Mouse (Mus musculus) erythroblast, embryonic 14.5 days (primary cell): ENCODE measurements around the gene Mtg2.

Experiments used
- GATA1 ChIP-seq: IDR thresholded peaks from 2 replicates; pipeline ENCODE4 v1.6.1; 2012; ENCODE audit warnings: low read length, inconsistent platforms, mixed read lengths
- TAL1 ChIP-seq: IDR thresholded peaks from 3 replicates; pipeline ENCODE4 v1.6.1; 2012; ENCODE audit warnings: low read length, inconsistent platforms, mixed read lengths

DNA sequence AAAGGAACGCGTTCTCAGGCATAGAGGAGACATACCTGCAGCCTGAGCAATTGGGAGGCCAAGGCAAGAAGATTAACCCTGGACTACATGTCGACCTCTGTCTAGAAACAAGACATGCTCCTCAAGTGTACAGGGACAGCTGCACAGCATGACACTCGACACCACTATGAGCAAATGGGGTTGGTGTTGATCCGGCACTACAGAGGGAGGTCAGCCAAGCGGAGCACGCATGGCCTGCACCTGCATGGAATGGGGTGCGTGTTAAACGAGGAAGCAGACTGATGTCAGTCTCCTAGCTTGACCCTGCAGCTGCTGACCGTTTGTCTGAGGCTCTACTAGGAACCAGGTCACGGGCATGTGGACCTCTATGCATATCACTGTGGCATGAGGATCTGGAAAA lies 19.9 kb downstream of the Mtg2 start:
- TF ChIP-seq TAL1 (no peak), GATA1 (no peak)
